Mouse (Mus musculus) 416B (cell line): ENCODE results near the gene Ltb4r1.
A peak's percentile ranks its signal among the peaks of the same experiment; 100 is the strongest.

Experiments
- DNase-seq: peaks from one replicate; pipeline ENCODE4 v3.0.0; 2011; ENCODE audit warnings: low read depth

Ltb4r1 gene

GRCm38 (mm10) chr14:55745861-55746237 is 19.9 kb upstream of the Ltb4r1 start:
- DNase-seq: no peak

- peak; percentile 52 for DNase-seq
Measured at GRCm38 (mm10) chr14:55747051-55747847, 18.5 kb upstream of the Ltb4r1 start.

- peak; percentile 62 for DNase-seq
Measured at GRCm38 (mm10) chr14:55757566-55757965, 8.2 kb upstream of the Ltb4r1 start.

- DNase-seq: peak; percentile 79
Measured at GRCm38 (mm10) chr14:55758363-55758784, 7.4 kb upstream of the Ltb4r1 start, which contains the start of gene Cideb. Cideb (minus strand) TSS chr14:55758458.

- peak; percentile 81 for DNase-seq
Measured at GRCm38 (mm10) chr14:55760156-55760555, 5.6 kb upstream of the Ltb4r1 start.

GRCm38 (mm10) chr14:55761163-55761562 is 4.6 kb upstream of the Ltb4r1 start, which contains the start of gene Ltb4r2:
Ltb4r2 (plus strand) TSS chr14:55761428.
- no peak for DNase-seq

- no peak for DNase-seq
Measured at GRCm38 (mm10) chr14:55762001-55762821, 3.6 kb upstream of the Ltb4r1 start.

- peak; percentile 46 for DNase-seq
Measured at GRCm38 (mm10) chr14:55763166-55763565, 2.6 kb upstream of the Ltb4r1 start.

- DNase-seq: no peak
Measured at GRCm38 (mm10) chr14:55767519-55768414, 2.0 kb downstream of the Ltb4r1 start.

GRCm38 (mm10) chr14:55768555-55768954 is 2.8 kb downstream of the Ltb4r1 start:
- DNase-seq: peak; percentile 42

- DNase-seq: no peak
Measured at GRCm38 (mm10) chr14:55769087-55769703, 3.4 kb downstream of the Ltb4r1 start.

GRCm38 (mm10) chr14:55776711-55777110 is 10.9 kb downstream of the Ltb4r1 start:
- no peak for DNase-seq

- DNase-seq: no peak
Measured at GRCm38 (mm10) chr14:55777176-55777575, 11.4 kb downstream of the Ltb4r1 start.

- peak; percentile 21 for DNase-seq
Measured at GRCm38 (mm10) chr14:55777806-55778205, 12.0 kb downstream of the Ltb4r1 start.

- no peak for DNase-seq
Measured at GRCm38 (mm10) chr14:55778686-55779085, 12.9 kb downstream of the Ltb4r1 start.

GRCm38 (mm10) chr14:55779656-55780055 is 13.9 kb downstream of the Ltb4r1 start:
- DNase-seq: no peak

- DNase-seq: no peak
Measured at GRCm38 (mm10) chr14:55780736-55781135, 15.0 kb downstream of the Ltb4r1 start.

- peak; percentile 92 for DNase-seq
Measured at GRCm38 (mm10) chr14:55781310-55781709, 15.5 kb downstream of the Ltb4r1 start.

- DNase-seq: no peak
Measured at GRCm38 (mm10) chr14:55782361-55782960, 16.7 kb downstream of the Ltb4r1 start.

- DNase-seq: no peak
Measured at GRCm38 (mm10) chr14:55783171-55783957, 17.6 kb downstream of the Ltb4r1 start.
